Mouse (Mus musculus): ENCODE data around the gene Tmem179.

- no peak for TF ChIP-seq CTCF (IDR thresholded peaks at IDR 0.05; ENCODE audit: low read depth, low read length)
- TF ChIP-seq EP300 (IDR thresholded peaks at IDR 0.05; ENCODE audit: insufficient read depth, low read depth, low read length): no peak
These were observed 49.2 kb downstream of the Tmem179 start for GRCm38 (mm10) chr12:112467387-112467786.

All from ES-Bruce4 (cell line).